ENCODE assay signal across 20 mouse cellular contexts in genomic region chr4:79670203-79670891, GRCm38 (mm10).
A peak's percentile ranks its signal among the peaks of the same experiment; 100 is the strongest.
DNase-seq lines count a peak whose midpoint lies in the region; ATAC-seq lines count a peak whose summit lies in the region.
"Had no signal": no experiment of that assay in that cellular context is flagged by ENCODE, and none has a peak within 500 bp of the region (broad histone marks: within the 10 kb centered on the region; RNA-seq: fewer than 3 reads in every experiment).

No protein-coding gene starts in this region.

- DNase-seq in right cerebral cortex, adult 18-20 months = peak; percentile 78
- DNase-seq in right cerebral cortex, postnatal 4 days = no peak
- DNase-seq in frontal cortex, postnatal 36 days (ENCODE audit: low spot score in 2 of 2) = peak; percentile 51 to 94
- peak; percentile 55 to 88 for DNase-seq in left cerebral cortex, adult 9 months (ENCODE audit: low spot score in 2 of 2)
- peak; percentile 94 for DNase-seq in telencephalon, adult 2 months (ENCODE audit: low read depth, low spot score)
- DNase-seq in thymus, postnatal 0 days (ENCODE audit: low spot score) = no peak
- DNase-seq in adrenal gland, postnatal 4 days (ENCODE audit: low spot score in 2 of 2) = no peak
- no peak for DNase-seq in hindbrain, embryonic 11.5 days (ENCODE audit: low spot score)
- DNase-seq: adrenal gland, postnatal 36 days; cerebellum, adult 11 months; gastrocnemius, postnatal 36 days; kidney, postnatal 14 days; thymus, postnatal 36 days had no signal

- no peaks in the 10 kb centered on the region for H3K36me3 ChIP-seq in hindbrain, embryonic 11.5 days (ENCODE audit: control insufficient read depth, insufficient read depth, low read length)
- H3K36me3 ChIP-seq: embryonic facial prominence, embryonic 13.5 days; limb, embryonic 10.5 days; liver, embryonic 12.5 days; lung, embryonic 15.5 days; neural tube, embryonic 12.5 days had no signal

- H3K4me1 ChIP-seq in hindbrain, embryonic 11.5 days (replicated peaks; ENCODE audit: control insufficient read depth, insufficient read depth, low read length) = no peaks in the 10 kb centered on the region
- H3K4me1 ChIP-seq: embryonic facial prominence, embryonic 13.5 days; limb, embryonic 10.5 days; liver, embryonic 12.5 days; lung, embryonic 15.5 days; neural tube, embryonic 12.5 days had no signal

- no peak for ATAC-seq in hindbrain, embryonic 11.5 days (ENCODE audit: low FRiP score)
- ATAC-seq: intestine, postnatal 0 days; liver, embryonic 12.5 days had no signal

- no peak overlapping the region for H3K4me2 ChIP-seq in hindbrain, embryonic 11.5 days (replicated peaks; ENCODE audit: low read depth, low read length)
- H3K4me2 ChIP-seq: embryonic facial prominence, embryonic 13.5 days; hindbrain, embryonic 14.5 days; liver, embryonic 12.5 days; lung, embryonic 15.5 days; neural tube, embryonic 12.5 days had no signal

- H3K9ac ChIP-seq in hindbrain, embryonic 11.5 days (ENCODE audit: low read depth, low read length) = no peak overlapping the region
- H3K9ac ChIP-seq: embryonic facial prominence, embryonic 13.5 days; hindbrain, embryonic 14.5 days; liver, embryonic 12.5 days; lung, embryonic 15.5 days; neural tube, embryonic 12.5 days had no signal

- H3K27me3 ChIP-seq in hindbrain, embryonic 11.5 days (ENCODE audit: control insufficient read depth, insufficient read depth, low read length) = no peaks in the 10 kb centered on the region
- H3K27me3 ChIP-seq: embryonic facial prominence, embryonic 13.5 days; liver, embryonic 12.5 days; lung, embryonic 15.5 days; neural tube, embryonic 12.5 days had no signal

- no peak overlapping the region for H3K4me3 ChIP-seq in hindbrain, embryonic 11.5 days (ENCODE audit: low read depth, low read length)
- H3K4me3 ChIP-seq: embryonic facial prominence, embryonic 13.5 days; limb, embryonic 10.5 days; liver, embryonic 12.5 days; lung, embryonic 15.5 days; neural tube, embryonic 12.5 days had no signal

- WGBS in hindbrain, embryonic 11.5 days = 85% methylated on average over 3 of the region's 3 CpGs

- H3K9me3 ChIP-seq in hindbrain, embryonic 11.5 days (ENCODE audit: control insufficient read depth, low read length) = no peaks in the 10 kb centered on the region
- H3K9me3 ChIP-seq: embryonic facial prominence, embryonic 13.5 days; limb, embryonic 10.5 days; liver, embryonic 12.5 days; lung, embryonic 15.5 days; neural tube, embryonic 12.5 days had no signal

- H3K27ac ChIP-seq in hindbrain, embryonic 11.5 days (ENCODE audit: low read depth, low read length) = no peak overlapping the region
- H3K27ac ChIP-seq: embryonic facial prominence, embryonic 13.5 days; hindbrain, embryonic 14.5 days; limb, embryonic 10.5 days; liver, embryonic 12.5 days; lung, embryonic 15.5 days; neural tube, embryonic 12.5 days had no signal

Comparison
In these comparisons a context has a peak if more than half of its experiments do, and no peak if none do; other contexts are left out.
1. DNase-seq: peak in right cerebral cortex, adult 18-20 months (single experiment), frontal cortex, postnatal 36 days (2 of 2), left cerebral cortex, adult 9 months (2 of 2) and telencephalon, adult 2 months (single experiment); none in right cerebral cortex, postnatal 4 days (single experiment), thymus, postnatal 0 days (single experiment), adrenal gland, postnatal 4 days (0 of 2) and hindbrain, embryonic 11.5 days (single experiment).